Mouse (Mus musculus): Measurements from ENCODE around the gene Tmem127. TPM values are rescaled to one million over a fixed set of nuclear protein-coding genes. Genes with fewer than 3 reads are reported as not detected.
"Not testable (repeated sequence)": the region's sequence is repeated elsewhere in the genome, so short reads cannot be mapped to it uniquely, and the experiment has no call there.

Tmem127 gene
- total RNA-seq (2021) = 10 to 100 TPM; 74.8 to 80.4 TPM

DNA sequence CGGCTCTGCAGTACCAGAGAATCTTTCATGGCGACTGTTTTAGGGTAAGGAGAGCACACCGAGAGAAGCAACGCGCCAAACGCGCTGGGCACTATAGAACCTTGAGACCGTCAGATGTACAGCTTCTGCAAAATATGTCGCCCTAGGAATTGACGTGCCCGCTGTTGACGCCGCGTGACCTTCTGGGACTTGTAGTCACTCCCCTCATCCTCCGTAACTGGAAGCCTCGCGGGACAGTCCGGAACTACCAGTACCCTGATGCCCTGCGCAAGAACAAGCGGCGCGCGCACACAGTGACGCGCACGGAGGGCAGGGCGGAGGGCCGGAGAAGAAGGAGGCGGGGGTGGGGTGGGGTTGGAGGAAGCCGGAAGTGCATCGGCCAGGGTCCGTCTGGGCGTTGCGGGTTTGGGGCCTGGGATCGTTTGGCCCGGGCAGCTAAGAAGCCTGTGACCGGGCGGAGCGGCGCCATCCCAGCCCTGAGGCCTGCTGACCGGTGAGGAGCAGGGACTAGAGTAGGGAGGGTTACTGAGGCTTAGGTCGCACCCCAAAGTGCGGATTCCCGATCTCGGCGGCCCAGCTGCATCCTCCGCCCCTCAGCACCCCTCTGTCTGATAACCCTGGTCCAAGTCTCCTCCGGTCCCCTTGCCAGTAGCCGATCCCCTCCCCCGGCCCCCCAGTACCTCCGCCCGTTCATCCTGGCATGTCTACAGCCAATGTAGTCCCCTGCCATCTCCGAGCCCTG, at the start of gene Tmem127, which contains the start of gene Ciao1:
Tmem127 (plus strand) TSS at position 317 of the 742 bp plus-strand sequence.
Ciao1 (minus strand) TSS at position 225 of the 742 bp plus-strand sequence.
- peak; percentile 95 to 96 for DNase-seq

DNA sequence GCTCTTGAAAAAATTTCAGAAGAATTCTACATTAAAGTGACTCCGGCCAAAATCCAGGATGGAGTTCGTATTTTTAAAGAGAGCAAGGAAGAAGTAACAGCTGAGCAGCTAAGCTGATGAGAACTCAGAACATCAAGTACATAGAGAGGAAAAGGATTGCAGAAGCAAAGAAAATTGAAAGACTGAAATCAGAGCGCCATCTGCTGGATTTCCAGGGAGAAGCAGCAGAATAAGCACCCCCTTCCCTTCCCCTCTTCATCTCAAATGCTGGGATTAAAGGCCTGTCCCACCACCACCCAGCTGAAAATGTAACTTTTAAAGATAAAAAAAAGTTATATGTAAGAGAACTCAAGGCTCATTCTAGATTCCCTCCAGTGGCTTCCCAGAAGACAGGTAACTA, 42.8 kb upstream of the Tmem127 start:
- DNase-seq = peak; percentile 31 to 59

DNA sequence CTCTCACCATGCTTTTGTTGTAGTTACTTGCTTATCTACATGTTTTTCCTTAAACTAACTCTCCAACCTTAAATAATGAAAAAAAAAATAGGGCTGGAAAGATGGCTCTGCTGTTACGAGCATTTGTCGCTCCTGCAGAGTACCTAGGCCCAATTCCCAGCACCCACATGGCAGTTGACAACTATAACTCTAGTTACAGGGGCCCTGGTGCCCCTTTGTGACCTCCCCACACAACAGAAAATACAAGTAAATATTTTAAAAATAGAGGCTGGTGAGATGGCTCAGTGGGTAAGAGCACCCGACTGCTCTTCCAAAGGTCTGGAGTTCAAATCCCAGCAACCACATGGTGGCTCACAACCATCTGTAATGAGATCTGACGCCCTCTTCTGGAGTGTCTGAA, 41.8 kb upstream of the Tmem127 start:
- DNase-seq = not testable (repeated sequence)

DNA sequence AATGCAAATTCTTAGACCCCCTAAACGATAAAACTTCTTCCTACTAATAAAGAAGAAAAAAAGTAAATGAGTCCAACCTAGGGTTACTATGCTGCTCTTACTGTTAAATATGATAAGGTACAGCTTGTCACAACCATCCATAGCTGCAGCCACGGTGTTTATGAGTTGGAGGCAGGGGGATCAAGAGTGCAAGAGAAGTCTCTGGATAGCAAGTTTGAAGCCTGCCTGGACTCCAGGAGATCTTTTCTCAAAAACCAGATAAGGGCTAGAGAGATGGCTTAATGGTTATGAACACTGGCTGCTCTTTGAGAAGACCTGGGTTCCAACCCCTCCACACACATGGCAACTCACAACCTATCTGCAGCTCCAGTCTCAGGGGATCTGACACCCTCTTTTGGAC, 40.8 kb upstream of the Tmem127 start:
- no peak for DNase-seq

DNA sequence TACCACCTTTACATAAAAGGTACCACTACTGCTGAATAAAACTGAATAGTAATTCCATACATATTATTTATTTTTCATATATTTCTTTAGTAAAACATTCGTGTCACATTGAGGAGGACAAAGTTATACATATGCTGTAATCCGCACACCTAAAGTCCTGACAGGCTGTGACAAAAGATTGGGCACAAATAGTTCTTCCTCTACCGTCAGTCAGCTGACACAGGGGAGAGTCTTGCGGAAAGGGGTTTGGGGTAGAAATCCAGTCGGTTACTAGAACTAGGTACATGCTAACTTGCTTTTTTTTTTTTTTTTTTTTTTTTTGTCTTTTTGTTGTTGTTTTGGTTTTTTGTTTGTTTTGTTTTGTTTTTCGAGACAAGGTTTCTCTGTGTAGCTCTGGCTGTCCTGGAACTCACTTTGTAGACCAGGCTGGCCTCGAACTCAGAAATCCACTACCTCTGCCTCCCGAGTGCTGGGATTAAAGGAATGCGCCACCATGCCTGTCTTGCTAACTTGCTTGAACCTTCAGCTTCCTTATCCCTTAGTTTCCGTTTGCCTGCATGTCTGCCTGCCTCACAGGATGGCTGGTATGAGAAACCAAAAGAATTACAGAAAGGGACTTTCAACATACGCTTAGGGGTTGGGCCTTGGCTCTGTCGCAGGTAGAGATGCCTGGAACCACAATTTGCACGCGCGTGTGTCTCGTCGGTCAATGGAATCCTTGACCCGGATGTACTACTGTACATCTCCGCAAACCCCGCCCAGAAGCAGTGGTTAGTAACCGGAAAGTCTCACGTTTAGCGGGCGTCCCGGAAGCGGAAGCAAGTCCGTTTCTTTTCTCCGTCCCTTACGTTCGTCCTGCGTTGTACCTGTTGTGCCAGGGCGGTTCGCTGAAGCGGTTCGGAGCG, 39.9 kb upstream of the Tmem127 start, which contains the start of the genes 1810024B03Rik and Snrnp200:
1810024B03Rik (minus strand) TSS at position 734 of the 905 bp plus-strand sequence.
Snrnp200 (plus strand) TSS at position 840 of the 905 bp plus-strand sequence.
- peak; percentile 92 for DNase-seq

DNA sequence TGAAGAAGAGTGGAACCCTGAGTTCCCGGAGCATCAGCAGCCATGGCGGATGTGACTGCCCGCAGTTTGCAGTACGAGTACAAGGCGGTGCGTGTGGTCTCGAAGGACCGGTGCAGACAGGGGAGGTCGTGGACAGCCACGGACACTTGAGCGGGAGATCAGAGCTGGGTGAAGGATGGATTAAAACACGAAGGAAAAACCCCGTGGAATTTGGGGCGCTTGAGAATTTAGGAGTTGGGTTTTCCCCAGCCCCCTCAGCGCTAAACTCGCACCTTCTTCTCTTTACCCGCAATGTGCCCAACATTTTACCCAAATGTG, 39.3 kb upstream of the Tmem127 start:
- no peak for DNase-seq

DNA sequence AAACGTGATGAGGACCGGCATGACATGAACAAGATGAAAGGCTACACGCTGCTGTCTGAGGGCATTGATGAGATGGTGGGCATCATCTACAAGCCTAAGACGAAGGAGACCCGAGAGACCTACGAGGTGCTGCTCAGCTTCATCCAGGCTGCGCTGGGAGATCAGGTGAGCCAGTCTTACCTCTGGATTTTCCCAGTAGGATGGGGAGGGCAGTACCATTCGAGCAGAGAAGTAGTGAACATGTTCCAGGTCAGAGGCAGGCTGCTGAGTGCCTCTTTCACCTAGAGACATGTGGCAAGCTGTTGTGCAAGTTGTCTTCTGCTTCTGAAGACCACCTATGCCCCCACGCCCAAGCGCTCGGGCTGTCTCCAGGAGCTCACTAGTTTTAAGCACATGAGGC, 37.0 kb upstream of the Tmem127 start:
- no peak for DNase-seq

DNA sequence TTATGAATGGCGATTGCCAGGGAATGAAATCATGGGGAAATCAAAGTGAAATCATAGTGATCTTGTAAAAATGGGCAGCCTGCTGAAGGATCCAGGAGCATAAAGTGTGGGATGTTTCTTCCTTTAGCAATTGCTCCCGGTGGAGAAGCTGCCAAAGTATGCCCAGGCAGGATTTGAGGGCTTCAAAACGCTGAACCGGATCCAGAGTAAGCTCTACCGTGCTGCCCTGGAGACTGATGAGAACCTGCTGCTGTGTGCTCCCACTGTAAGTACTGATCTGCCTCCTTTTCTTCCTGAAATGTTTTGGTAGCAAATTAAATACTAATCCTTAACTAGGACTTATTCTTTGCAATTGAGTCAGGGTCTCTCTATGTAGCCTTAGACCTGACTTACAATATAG, 30.0 kb upstream of the Tmem127 start:
- DNase-seq = no peak

DNA sequence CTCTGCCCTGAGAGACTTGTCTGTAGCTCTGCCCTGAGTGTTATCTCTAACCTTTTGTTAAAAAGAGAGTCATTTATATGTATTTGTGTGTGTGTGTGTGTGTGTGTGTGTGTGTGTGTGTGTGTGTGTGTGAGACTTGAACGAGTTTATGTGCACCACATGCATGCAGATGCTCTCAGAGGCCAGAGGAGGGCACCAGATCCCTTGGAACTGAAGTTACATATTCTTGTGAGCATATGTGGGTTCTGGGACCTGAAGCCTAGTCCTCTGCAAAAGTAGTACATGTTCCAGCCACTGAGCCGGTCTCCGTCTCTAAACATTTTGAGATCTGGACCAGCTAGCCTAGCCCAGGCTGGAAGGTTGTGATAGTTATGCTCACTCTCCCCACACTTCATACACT, 22.4 kb upstream of the Tmem127 start:
- DNase-seq = no peak

DNA sequence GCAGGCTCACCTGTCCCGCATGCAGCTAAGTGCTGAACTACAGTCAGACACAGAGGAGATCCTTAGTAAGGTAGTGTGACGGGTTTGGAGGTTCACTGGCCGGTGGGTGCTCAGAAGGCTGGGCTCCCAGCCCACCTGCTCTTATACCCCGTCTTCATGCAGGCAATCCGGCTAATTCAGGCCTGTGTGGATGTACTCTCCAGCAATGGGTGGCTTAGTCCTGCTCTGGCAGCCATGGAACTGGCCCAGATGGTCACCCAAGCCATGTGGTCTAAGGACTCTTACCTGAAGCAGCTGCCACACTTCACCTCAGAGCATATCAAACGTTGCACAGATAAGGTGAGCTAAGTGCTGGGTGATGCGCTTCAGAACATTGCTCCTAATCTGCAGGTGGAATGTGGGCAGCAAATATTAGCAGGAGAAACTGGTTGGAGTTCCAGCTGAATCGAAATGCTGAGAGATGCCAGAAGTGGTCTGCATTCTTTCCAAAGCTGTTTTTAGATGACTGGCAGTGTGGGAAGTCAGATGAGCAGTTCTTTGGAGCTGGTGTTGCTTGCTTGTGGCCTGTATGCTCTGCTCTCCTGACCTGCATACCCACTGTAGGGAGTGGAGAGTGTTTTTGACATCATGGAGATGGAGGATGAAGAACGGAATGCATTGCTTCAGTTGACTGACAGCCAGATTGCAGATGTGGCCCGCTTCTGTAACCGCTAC, 9.7 kb upstream of the Tmem127 start:
- no peak for DNase-seq

DNA sequence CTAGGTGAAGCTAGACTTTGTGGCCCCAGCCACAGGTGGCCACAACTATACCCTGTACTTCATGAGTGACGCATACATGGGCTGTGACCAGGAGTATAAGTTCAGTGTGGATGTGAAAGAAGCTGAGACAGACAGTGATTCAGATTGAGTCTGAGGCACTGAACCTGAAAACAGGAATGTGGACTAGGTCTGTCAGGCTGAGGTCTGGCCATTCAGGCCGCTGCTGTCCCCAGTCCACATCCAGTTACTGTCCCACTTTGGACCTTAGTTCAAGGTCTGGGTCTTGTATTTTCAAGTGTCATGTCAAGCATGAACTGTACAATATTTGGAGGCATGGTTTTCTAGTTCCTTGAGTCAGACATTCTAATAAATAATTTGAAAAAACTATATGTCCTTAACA, 7.6 kb upstream of the Tmem127 start:
- no peak for DNase-seq

DNA sequence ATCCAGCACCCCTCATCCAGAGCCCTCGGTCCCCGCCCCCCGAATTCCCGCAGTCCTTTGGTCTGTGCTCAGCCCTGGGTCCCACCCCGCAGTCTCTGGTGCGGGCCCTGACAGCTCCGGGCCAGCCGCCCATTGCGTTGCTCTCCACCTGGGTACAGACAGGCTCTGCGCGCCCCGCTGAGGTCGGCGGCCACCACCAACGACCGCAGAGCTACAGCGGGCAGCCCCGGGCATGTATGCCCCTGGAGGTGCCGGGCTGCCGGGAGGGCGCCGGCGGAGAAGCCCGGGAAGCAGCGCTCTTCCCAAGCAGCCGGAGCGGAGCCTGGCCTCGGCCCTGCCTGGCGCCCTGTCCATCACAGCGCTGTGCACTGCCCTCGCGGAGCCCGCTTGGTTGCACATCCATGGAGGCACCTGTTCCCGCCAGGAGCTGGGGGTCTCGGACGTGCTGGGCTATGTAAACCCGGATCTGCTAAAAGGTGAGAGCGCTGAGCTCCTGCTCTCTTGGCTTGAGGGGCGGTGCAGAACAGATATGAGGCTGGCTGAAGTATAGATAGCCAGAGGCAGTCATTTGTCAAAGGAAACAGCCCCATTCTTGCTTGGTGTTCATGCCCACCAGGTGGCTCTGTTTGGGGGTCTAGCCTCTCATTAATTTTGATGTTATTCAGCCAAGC, 761 bp downstream of the Tmem127 start:
- peak; percentile 37 to 40 for DNase-seq

DNA sequence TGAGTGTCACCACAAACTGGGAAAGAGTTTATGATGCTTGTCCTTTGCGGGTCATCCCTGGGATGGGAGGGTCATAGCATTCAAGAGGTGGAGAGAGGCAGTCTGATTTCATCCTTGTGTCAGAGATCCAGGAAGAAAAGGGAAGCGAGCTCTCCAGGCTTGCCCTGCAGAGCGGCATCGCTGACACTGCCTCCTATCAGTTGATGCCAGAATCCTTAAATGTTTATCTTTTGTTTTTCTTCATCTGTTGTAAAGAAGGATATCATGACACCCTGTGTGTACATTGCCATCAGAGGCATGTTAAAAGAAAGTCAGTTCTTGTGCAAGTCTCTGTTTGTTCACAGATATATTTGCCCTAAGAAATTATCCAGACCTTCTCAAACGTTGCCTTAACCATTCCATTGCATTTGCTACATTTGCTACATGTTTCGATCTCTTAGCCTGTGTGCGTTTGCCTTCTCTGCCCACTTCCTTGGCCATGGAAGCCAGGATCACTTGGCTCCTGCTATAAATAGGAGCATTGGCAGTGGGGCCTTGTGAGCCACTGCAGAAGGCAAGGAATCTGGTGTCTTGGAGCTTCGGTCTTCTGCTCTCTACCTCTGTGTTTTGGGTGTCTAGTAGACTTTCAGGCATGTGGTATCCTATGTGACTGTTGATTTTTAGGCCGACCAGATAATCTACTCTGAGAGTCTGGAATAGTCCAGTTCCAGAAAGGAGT, 2.7 kb downstream of the Tmem127 start:
- no peak for DNase-seq

DNA sequence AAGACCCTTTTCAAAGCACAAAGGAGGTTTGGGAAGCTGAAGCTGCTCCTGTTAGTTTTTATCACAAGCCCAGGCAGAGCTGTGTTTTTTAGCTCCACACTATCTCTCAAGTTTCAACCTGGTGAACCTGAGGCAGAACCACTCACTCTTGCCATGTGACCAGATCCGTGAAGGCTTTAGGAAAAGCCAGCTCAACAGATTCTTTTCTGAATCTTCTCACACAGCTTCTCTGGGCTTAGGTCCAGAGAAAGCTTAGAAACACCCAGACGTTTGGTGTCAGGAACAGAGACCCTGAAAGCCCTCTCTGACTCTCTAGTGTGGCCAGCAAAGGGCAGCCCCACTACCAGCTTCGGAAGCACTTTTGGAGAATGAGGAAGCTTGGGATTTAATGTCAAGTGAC, 3.7 kb downstream of the Tmem127 start:
- no peak for DNase-seq

DNA sequence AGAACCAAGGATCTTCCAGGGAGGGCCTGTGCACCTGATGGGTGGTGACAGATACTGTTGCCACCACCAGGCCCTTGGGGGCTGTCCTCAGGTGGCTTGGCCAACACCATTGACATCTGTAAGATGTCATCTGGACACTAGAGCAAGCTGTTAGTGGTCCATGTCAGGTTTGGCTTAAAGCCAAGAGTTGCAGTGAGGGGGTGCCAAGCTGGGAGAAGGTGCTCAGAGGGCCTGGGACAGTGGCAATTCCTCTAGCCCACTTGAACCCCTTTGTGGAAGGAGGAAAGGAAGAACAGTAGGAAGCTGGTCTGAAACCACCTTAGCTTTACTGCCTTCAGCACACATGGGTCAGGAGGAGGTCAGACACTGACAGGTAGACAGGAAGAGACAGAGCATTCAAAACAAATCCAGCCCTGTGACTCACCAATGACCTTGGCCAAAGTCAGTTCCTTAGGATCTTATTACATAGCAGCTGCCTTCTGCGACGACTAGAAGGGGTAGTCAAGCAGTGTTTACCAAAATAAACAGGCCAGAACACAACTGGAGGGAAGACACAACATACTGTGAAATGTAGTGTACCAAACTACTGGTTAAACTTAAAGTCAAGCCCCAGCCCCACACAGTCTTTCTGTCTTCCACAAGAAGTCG, 4.3 kb downstream of the Tmem127 start:
- DNase-seq = no peak

DNA sequence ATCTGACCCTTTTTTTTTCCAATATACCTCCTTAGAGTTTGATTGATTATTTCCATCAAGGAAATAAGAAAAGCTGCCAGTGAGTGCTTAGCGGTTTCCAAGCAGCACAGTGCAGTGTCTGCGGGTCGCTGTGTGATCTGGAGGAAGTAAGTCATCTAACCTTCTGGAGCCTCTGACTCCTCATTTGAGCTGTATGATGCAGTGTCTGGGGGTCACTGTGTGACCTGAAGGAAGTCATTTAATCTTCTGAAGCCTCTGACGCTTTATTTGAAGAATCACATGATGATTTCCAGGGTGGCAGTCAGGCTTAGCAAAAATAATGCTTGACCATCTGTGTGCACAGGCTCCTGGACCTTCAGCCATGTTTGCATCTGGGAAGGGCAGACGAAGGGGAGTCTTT, 5.1 kb downstream of the Tmem127 start:
- DNase-seq = no peak

DNA sequence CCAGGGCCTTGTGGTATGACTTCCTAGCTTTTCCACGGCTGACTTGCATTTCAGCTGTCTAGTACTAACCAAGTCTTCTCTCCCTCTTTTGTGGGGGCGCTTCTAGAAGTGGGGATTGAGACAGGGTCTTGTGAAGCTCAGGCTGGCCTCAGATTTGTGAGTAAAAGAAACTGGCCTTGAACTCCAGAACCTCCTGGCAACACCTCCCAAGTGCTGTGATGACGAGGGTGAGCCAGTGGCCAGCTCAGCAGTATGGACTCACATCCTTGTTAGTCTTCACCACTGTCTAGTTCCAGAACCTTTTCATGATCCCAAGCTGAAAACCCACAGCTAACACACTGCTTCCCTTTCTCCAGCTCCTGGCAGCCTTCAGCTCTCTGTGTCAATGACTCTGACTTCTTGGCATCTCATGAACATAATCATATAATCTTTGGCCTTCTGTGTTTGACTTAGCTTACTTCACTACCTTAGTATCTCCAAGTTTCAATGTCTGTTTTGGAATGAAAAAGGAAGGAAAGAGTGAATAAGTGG, 7.0 kb downstream of the Tmem127 start:
- DNase-seq = no peak

DNA sequence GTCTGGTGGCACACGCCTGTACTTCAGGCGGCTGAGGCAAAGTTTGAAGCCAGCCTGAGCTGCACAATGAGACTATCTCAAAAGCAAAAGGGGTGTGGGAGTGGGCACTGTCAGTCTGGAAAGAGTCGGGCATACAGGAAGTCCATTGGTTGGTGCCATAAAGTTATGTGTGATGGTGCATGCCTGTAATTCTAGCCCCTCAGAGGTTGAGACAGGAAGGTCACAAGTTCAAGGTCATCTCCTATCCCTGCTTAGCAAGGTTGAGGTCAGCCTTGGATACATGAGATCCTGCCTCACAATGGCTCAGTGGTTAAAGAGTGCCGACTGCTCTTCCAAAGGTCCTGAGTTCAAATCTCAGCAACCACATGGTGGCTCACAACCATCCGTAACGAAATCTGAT, 7.6 kb downstream of the Tmem127 start:
- no peak for DNase-seq

DNA sequence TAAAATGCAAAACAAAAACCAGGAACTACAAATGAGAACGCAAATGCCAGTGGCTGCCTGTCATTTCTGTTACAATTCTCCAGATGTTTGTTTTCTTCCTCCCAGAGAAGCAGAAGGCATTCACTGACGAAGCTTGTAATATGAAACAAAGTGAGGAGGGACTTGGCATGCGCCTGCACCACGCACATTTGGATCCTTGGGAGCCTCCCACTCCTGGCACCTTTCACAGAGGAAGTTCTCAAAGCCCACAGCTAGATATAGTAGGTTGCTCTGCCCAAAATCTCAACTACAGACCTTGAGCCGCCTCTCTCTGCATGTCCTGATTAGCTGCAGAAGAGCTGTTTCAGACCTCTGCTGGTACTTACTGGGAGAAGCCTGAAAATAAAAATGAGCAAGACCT, 11.6 kb downstream of the Tmem127 start:
- DNase-seq = peak in 1 of 2 experiments; percentile 17

DNA sequence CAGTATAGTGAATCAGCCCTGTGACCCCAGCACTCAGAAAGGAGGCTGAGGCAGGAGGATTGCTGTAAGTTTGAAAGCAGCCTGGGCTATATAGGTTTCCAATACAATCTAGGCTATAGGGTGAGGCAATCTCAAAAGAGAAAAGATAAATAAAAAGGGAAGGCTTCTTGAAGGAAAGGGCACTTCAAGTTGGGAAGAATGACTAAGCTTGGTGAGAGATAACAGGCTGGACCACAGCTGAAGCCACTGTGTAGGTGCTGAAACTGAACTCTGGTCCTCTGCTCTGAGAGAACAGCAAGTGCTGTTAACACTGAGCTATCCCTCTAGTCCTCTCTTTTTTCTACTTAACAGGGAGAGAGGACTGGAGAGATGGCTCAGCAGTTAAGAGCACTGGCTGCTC, 14.8 kb downstream of the Tmem127 start:
- DNase-seq = no peak

DNA sequence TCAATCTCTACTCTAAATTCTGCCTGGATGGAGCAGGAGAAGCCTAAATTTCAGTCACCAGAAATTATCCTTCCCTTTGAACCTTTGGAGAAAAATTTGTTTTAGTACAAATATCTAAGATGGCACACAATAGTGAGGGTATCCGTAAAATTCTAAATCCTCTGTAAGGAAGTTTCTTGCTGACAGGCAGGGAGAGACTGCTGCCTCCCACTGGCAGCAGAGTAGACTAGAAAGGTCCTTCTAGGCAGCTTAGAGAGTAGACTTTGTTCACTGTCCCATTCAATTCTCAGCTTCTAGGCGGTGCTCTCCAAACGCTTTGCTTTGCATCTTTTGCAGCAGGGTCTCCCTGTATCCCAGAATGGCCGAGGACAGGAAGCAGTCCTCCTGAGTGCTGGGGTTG, 20.1 kb downstream of the Tmem127 start:
- no peak for DNase-seq

Data from layer of hippocampus, postnatal 36 days (tissue).